Mouse (Mus musculus) liver, embryonic 16.5 days (tissue): Measurements from ENCODE around the gene Tmem135. TPM values are rescaled to one million over a fixed set of nuclear protein-coding genes. Genes with fewer than 3 reads are reported as not detected.

Experiments
- ATAC-seq: fragments of 200-750 bp; cut with Nextera tagmentation; 2 replicates; pipeline ENCODE4 v1.8.0; 2017; ENCODE audit warnings: low read depth, mild to moderate bottlenecking, moderate number of reproducible peaks, moderate library complexity
- H3K27ac ChIP-seq: fragments of 300-500 bp; sonication (generic); 2 replicates; pipeline ENCODE4 v1.5.1; 2014; ENCODE audit warnings: mild to moderate bottlenecking, low read length
- H3K27me3 ChIP-seq: fragments of 300-500 bp; sonication (generic); 2 replicates; pipeline ENCODE4 v1.6.1; 2014; ENCODE audit warnings: low read depth, low read length, mixed read lengths; ENCODE audit not compliant: control insufficient read depth, insufficient read depth
- H3K36me3 ChIP-seq: fragments of 300-500 bp; sonication (generic); 2 replicates; pipeline ENCODE4 v1.6.1; 2014; ENCODE audit warnings: mild to moderate bottlenecking; ENCODE audit not compliant: control insufficient read depth, insufficient read depth
- H3K4me1 ChIP-seq: fragments of 300-500 bp; sonication (generic); 2 replicates; pipeline ENCODE4 v1.6.1; 2014; ENCODE audit warnings: low read depth, low read length, mixed read lengths; ENCODE audit not compliant: control insufficient read depth
- H3K4me2 ChIP-seq: fragments of 300-500 bp; sonication (generic); 2 replicates; pipeline ENCODE4 v1.6.1; 2014; ENCODE audit warnings: low read depth, low read length, mixed read lengths
- H3K4me3 ChIP-seq: fragments of 300-500 bp; sonication (generic); 2 replicates; pipeline ENCODE4 v1.5.1; 2014; ENCODE audit warnings: low read depth, mild to moderate bottlenecking, low read length
- H3K9ac ChIP-seq: fragments of 300-500 bp; sonication (generic); 2 replicates; pipeline ENCODE4 v1.6.1; 2014; ENCODE audit warnings: low read depth, low read length
- H3K9me3 ChIP-seq: fragments of 300-500 bp; sonication (generic); replicated peaks from 2 replicates; pipeline ENCODE4 v1.6.1; 2016; ENCODE audit warnings: low read length; ENCODE audit not compliant: control insufficient read depth
- WGBS: fragments of 180-500 bp; shearing (Covaris S2); extraction: QIAGEN DNeasy Blood & Tissue Kit; methylation state at CpG from one replicate; pipeline ENCODE4 v1.1.7; 2014; ENCODE audit not compliant: insufficient replicate concordance; 5-methylcytosine and 5-hydroxymethylcytosine counted together
- polyA plus RNA-seq: library from polyadenylated mRNA; unstranded; fragments of >200 nt; fragmentation: Nextera tagmentation; extraction: Ambion mirVana; gene quantifications from 2 replicates; pipeline ENCODE4 v1.2.1, GENCODE M21; 2015

Tmem135 gene
- polyA plus RNA-seq, 1 experiment from 2014 or later, result 18.6 TPM

DNA sequence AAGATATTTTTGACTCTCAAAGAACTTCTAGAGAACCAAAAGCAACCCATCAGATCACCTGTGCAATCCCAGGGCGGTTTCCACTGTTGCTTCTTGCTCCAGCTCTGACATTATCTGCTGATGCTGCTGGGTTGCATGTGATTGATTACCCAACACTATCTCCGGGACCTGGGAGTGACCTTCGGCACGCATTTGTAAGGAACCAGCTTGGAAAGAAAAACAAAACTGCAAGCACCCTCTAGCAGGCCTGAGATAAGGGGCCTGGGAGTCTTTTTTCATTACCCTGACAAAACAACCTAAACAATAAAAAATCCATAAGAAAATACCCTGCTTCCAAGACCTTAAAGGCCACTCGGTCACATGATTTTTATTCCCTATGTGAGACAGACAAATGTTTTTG is 19.2 kb upstream of the Tmem135 start:
- Histone ChIP-seq H3K36me3 (no peaks in the 10 kb centered on the region), H3K27me3 (no peaks in the 10 kb centered on the region), H3K4me3 (no peak overlapping the region), H3K9me3 (no peaks in the 10 kb centered on the region), H3K4me1 (peaks cover 2% of the 10 kb centered on the region; the same call in 1 of the 2 replicates), H3K9ac (no peak overlapping the region), H3K4me2 (no peak overlapping the region), H3K27ac (no peak overlapping the region; the same call in none of the 2 replicates)
- 19% methylated on average over 5 of the region's 5 CpGs for WGBS
- peak; percentile 81 for ATAC-seq

DNA sequence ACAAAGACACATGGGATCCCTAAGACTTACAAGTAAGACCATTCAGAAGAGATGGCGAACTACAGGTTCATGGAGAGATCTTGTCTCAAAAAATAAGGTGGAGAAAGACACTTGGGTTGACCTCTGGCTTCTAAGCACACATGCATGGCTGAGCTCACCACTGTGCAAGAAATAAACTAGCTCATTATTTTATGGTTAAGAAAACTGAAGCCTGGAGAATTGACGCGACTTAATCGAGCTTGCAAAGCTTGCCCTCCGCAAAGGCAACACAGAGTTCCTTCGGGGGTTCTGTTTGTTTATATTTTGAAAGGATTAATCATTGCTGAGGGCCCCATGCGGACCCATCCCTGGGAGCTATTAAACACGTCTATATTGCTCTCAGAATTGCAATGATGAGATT is 18.6 kb upstream of the Tmem135 start:
- no peaks in the 10 kb centered on the region for H3K36me3 ChIP-seq
- H3K4me2 ChIP-seq, result no peak overlapping the region
- no peaks in the 10 kb centered on the region for H3K27me3 ChIP-seq
- H3K4me1 ChIP-seq, result peaks cover 2% of the 10 kb centered on the region; the same call in 1 of the 2 replicates
- WGBS, result 43% methylated on average over 8 of the region's 8 CpGs
- ATAC-seq, result no peak
- H3K4me3 ChIP-seq, result no peak overlapping the region
- no peaks in the 10 kb centered on the region for H3K9me3 ChIP-seq
- H3K9ac ChIP-seq, result no peak overlapping the region
- no peak overlapping the region for H3K27ac ChIP-seq

DNA sequence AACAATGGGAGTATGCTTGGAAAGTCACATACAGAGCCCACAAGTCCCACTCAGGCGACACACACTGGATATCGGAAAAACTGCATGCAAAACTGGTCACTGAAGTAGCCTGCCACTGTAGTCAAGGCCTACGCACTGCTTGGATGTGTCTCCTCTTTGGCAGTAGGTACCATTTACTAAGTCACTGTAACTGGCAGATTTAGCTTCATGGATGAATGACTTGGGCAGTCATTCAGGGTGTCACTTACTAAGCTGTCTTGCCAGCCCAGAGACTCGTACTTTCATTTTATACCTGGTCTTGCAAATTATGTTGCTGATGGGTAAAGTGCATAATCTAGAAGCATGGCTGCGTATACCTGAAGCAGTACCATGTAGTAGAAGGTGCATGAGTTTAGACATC is 17.3 kb upstream of the Tmem135 start:
- Histone ChIP-seq H3K4me3 (no peak overlapping the region), H3K9ac (no peak overlapping the region), H3K9me3 (no peaks in the 10 kb centered on the region), H3K4me1 (peaks cover 2% of the 10 kb centered on the region; the same call in 1 of the 2 replicates), H3K27me3 (no peaks in the 10 kb centered on the region), H3K27ac (no peak overlapping the region), H3K4me2 (no peak overlapping the region), H3K36me3 (no peaks in the 10 kb centered on the region)
- ATAC-seq, result no peak
- 70% methylated on average over 5 of the region's 5 CpGs for WGBS

DNA sequence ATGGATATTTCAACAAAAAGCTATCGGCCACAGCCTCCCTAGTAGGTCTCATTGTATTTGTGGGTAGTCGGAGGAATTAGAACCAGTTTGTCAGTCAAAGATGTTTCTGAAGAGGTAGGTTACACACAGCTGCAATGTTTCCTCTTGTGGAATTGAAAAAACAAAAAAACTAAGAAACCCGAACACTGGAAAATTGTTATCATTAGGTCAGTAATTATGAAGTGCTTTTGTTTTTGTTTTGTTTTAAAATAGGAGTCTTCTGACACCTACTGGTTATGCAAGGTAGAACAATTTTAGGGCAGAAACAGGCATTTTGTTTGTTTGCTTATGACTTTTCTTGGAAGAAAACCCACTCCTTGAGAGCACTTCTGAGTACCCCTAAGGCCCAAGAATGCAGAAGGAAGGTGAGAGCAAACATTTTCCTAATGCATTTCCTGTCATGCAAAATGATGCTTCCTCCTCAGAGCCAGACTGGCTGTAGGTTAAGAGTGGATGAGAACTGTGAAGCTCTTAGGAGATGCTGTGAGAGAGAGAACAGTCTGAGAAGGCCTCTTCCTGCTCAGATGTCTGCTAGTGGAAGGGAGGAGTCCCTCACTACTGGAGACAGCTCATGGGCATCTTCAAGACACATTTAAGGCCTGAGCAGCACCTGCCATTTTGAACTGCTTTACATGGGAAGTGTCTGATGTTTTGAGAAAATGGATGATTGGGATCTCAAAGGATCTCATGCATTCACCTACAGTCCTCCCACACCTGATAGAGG is 15.1 kb upstream of the Tmem135 start:
- Histone ChIP-seq H3K27me3 (no peaks in the 10 kb centered on the region), H3K27ac (no peak overlapping the region), H3K4me1 (peaks cover 1% of the 10 kb centered on the region; the same call in 1 of the 2 replicates), H3K9me3 (no peaks in the 10 kb centered on the region), H3K4me3 (no peak overlapping the region), H3K36me3 (no peaks in the 10 kb centered on the region), H3K9ac (no peak overlapping the region), H3K4me2 (no peak overlapping the region)
- no peak for ATAC-seq
- 31% methylated on average over 3 of the region's 3 CpGs for WGBS

DNA sequence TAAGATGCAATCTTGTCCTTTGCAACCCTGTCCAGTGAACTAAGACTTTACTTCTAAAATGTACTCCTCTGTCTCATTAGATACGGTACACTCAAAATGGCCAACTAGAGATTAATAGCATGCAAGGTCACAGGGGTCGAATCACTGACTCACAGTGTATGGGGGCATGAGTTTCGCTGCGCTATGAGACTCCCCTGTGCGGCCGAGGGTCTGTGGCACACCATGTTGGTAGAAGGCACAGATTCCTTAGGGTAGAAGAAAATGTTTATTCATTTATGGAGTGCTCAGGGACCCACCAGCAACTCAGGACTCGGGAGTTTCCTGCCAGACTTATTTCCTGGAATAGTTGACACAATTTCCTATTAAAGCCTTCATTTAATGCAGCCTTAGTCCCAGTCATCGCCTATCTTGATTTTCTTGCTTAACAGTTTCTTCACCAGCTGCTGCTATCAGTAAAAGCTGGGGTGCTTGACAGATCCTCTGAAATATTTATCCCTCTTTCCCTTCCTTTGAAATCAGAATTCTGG is 14.2 kb upstream of the Tmem135 start:
- H3K9ac ChIP-seq, result no peak overlapping the region
- no peak overlapping the region for H3K4me2 ChIP-seq
- no peaks in the 10 kb centered on the region for H3K27me3 ChIP-seq
- 57% methylated on average over 8 of the region's 8 CpGs for WGBS
- H3K36me3 ChIP-seq, result no peaks in the 10 kb centered on the region
- no peak for ATAC-seq
- H3K4me1 ChIP-seq, result no peaks in the 10 kb centered on the region
- H3K9me3 ChIP-seq, result no peaks in the 10 kb centered on the region
- H3K4me3 ChIP-seq, result no peak overlapping the region
- H3K27ac ChIP-seq, result no peak overlapping the region

DNA sequence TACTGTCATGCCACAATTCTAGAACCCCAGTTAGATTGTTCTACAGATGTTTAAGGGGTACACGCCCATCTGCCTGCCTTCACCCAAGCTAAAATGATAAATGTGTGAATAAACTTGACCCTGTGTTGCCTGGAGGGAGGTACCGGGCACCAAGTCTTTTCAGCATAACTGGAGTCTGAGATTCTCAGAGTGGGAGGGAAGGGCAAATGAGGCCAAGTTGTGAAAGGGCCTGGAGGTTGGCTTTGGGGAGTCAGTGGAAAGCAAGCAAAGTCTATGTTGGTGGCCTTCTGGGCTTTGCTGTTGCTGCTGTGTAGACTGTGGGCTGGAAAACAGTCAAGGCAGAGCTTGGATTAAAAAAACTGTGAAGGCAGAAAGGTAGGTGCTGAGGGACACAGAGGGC is 13.7 kb upstream of the Tmem135 start:
- Histone ChIP-seq H3K36me3 (no peaks in the 10 kb centered on the region), H3K4me2 (no peak overlapping the region), H3K9me3 (no peaks in the 10 kb centered on the region), H3K4me1 (no peaks in the 10 kb centered on the region), H3K27ac (no peak overlapping the region), H3K9ac (no peak overlapping the region), H3K27me3 (no peaks in the 10 kb centered on the region), H3K4me3 (no peak overlapping the region)
- 0 out of 2 replicates have a peak, but pooled peaks have one; percentile 27 for ATAC-seq
- 47% methylated on average over 2 of the region's 2 CpGs for WGBS

DNA sequence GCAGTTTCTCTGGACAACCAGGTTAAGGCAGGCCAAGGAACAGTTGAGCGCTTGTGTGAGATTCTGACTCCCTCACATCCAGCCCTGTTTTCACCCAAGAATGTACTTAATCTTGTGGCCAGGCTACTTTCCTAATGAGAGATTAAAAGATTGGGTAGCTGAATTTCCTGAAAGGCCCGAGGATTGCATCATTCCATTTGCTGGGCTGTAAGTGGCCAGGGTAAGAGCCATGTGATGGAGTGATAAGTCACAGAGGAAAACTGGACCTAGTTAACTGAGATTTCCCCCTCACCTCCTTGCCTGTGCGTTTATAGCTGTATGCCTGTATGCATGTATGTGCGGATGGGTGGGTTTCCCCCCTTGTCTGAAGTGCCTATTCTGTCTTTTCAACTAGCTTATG is 12.0 kb upstream of the Tmem135 start:
- no peak overlapping the region for H3K4me3 ChIP-seq
- no peak for ATAC-seq
- H3K36me3 ChIP-seq, result no peaks in the 10 kb centered on the region
- H3K4me1 ChIP-seq, result no peaks in the 10 kb centered on the region
- H3K4me2 ChIP-seq, result no peak overlapping the region
- H3K27ac ChIP-seq, result no peak overlapping the region
- H3K9me3 ChIP-seq, result no peaks in the 10 kb centered on the region
- no peak overlapping the region for H3K9ac ChIP-seq
- WGBS, result 34% methylated on average over 4 of the region's 4 CpGs
- H3K27me3 ChIP-seq, result no peaks in the 10 kb centered on the region

DNA sequence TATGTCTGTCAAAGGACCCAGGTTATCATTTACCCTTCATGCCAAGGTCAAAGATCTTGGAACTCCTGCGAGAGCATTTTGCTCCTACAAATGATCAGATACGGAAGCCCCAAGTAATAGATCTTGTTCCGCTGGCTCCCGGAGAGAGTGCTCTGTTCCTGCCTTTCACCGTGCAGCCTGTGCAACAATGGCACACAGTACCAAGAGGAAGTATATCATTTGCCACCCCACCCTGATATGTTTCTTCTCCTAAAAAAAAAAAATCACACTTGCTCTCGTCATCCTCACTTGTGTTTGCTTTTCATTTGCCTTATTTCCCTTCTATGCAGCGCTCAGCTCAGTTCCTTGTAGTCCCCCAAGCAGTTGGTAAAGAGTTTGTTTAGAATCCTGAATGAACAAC is 8.1 kb upstream of the Tmem135 start:
- Histone ChIP-seq H3K4me3 (no peak overlapping the region), H3K36me3 (no peaks in the 10 kb centered on the region; the same call in 1 of the 2 replicates), H3K27ac (no peak overlapping the region), H3K4me1 (peaks cover 4% of the 10 kb centered on the region), H3K9ac (no peak overlapping the region), H3K9me3 (no peaks in the 10 kb centered on the region), H3K27me3 (no peaks in the 10 kb centered on the region), H3K4me2 (no peak overlapping the region)
- no peak for ATAC-seq
- WGBS, result 40% methylated on average over 7 of the region's 7 CpGs

DNA sequence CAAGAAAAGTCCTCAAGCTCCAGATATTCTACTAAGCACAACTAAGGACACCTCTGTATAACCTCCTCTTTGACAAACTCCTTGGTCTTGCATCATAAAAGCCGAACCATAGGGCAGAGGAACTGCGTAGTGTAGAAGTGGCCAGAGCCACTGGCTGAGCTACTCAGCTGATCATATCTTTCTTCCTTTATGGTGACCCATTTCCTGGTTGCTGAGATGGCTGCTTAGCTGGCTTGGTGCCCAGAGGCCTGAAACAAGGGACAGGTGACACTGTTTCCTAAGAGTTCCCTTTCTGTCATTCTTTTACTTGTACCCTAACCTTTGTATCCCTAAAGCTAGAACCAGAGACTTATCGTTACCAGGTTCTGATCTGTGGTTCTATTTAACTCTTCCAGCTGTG is 7.3 kb upstream of the Tmem135 start:
- H3K36me3 ChIP-seq, result no peaks in the 10 kb centered on the region; the same call in 1 of the 2 replicates
- peaks cover 4% of the 10 kb centered on the region for H3K4me1 ChIP-seq
- WGBS, result 29% methylated on average over 3 of the region's 3 CpGs
- no peaks in the 10 kb centered on the region for H3K9me3 ChIP-seq
- H3K9ac ChIP-seq, result no peak overlapping the region
- H3K4me3 ChIP-seq, result no peak overlapping the region
- H3K27ac ChIP-seq, result no peak overlapping the region
- peak; percentile 51 for ATAC-seq
- no peaks in the 10 kb centered on the region for H3K27me3 ChIP-seq
- no peak overlapping the region for H3K4me2 ChIP-seq
